Mouse (Mus musculus): ENCODE results near the gene Olfr211.

DNA sequence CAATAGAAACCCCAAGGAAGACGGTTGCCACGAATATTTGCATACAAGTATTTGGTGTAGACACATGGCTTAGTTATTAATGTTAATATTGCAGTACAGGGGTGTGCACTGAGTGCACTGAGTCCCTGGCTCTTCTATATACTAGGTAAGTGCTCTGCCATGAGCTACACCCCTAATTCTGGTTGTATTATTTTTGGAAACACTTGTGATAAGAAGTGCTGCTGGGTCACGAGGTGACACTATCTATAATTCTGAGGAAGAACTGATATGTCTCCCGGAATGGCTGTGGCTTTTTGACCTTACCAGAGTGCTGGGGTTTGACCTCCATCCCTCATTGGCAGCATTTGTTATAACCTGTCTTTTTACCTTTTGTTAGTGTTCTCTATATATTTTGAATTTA, 48.0 kb upstream of the Olfr211 start:
- no peak for TF ChIP-seq CTCF (IDR thresholded peaks at IDR 0.05 in 2 of 3, conservative IDR thresholded peaks at IDR 0.05 in 1 of 3; ENCODE audit: control insufficient read depth in 1 of 3, insufficient read depth in 1 of 3, low read depth in 2 of 3, low read length in 3 of 3, poor library complexity in 1 of 3, severe bottlenecking in 1 of 3)
- TF ChIP-seq ZC3H11A (IDR thresholded peaks at IDR 0.05; ENCODE audit: low read depth, low read length): peak; percentile 2; the same call in 1 of the 2 replicates
- no peak; the same call in 1 of the 2 replicates for TF ChIP-seq RCOR1 (IDR thresholded peaks at IDR 0.05; ENCODE audit: low read depth, low read length)
- TF ChIP-seq EP300 (IDR thresholded peaks at IDR 0.05; ENCODE audit: low read depth in 1 of 2, low read length in 2 of 2): peak in 1 of 2 experiments; percentile 57; a peak in 1 of 4 replicates
- peak; percentile 95 for TF ChIP-seq MEF2A (IDR thresholded peaks at IDR 0.05; ENCODE audit: extremely low read depth, insufficient replicate concordance, low read depth, low read length, poor library complexity, severe bottlenecking)
- no peak for TF ChIP-seq NRF1 (IDR thresholded peaks at IDR 0.05; ENCODE audit: insufficient read depth, low read depth, low read length, poor library complexity, severe bottlenecking)
- no peak for TF ChIP-seq KAT2A (conservative IDR thresholded peaks at IDR 0.05; ENCODE audit: low read depth, low read length)
- TF ChIP-seq E2F4 (IDR thresholded peaks at IDR 0.05; ENCODE audit: borderline replicate concordance, low read depth, low read length): no peak
- TF ChIP-seq GATA1 (IDR thresholded peaks at IDR 0.05; ENCODE audit: low read depth, low read length): peak; percentile 62
- TF ChIP-seq NELFE (IDR thresholded peaks at IDR 0.05; ENCODE audit: low read depth, low read length): no peak
- no peak for TF ChIP-seq CHD1 (IDR thresholded peaks at IDR 0.05; ENCODE audit: low read depth, low read length)
- TF ChIP-seq POLR2A (IDR thresholded peaks at IDR 0.05; ENCODE audit: control insufficient read depth in 1 of 2, insufficient read depth in 1 of 2, low read depth in 1 of 2, low read length in 2 of 2, poor library complexity in 1 of 2): no peak
- no peak for TF ChIP-seq JUND (IDR thresholded peaks at IDR 0.05; ENCODE audit: low read depth, low read length)
